Mouse (Mus musculus): ENCODE data around the gene Mrpl53. TPM values are rescaled to one million over a fixed set of nuclear protein-coding genes. Genes with fewer than 3 reads are reported as not detected.

Mrpl53 gene
- polyA plus RNA-seq, 1 experiment from 2014 or later = 101 TPM

- no peak for DNase-seq (ENCODE audit: low spot score)
These were observed 36.4 kb downstream of the Mrpl53 start for GRCm38 (mm10) chr6:83145209-83145608.

- no peak for DNase-seq (ENCODE audit: low spot score)
These were observed 37.0 kb downstream of the Mrpl53 start for GRCm38 (mm10) chr6:83145805-83146204.

- no peak for DNase-seq (ENCODE audit: low spot score)
These were observed 38.4 kb downstream of the Mrpl53 start for GRCm38 (mm10) chr6:83147280-83147679.

GRCm38 (mm10) chr6:83151721-83152120 lies 42.9 kb downstream of the Mrpl53 start:
- DNase-seq (ENCODE audit: low spot score) = no peak

- no peak for DNase-seq (ENCODE audit: low spot score)
These were observed 44.2 kb downstream of the Mrpl53 start for GRCm38 (mm10) chr6:83153038-83153437.

GRCm38 (mm10) chr6:83153485-83153884 lies 44.6 kb downstream of the Mrpl53 start:
- DNase-seq (ENCODE audit: low spot score) = no peak

GRCm38 (mm10) chr6:83155552-83156238 lies 46.9 kb downstream of the Mrpl53 start:
- no peak for DNase-seq (ENCODE audit: low spot score)

GRCm38 (mm10) chr6:83156259-83156684 lies 47.4 kb downstream of the Mrpl53 start, which contains the start of the genes Wdr54 and 1700003E16Rik:
Gene Wdr54, minus strand, starts transcription at chr6:83156397.
Gene 1700003E16Rik, plus strand, starts transcription at chr6:83156404.
- peak; percentile 57 for DNase-seq (ENCODE audit: low spot score)

- DNase-seq (ENCODE audit: low spot score) = peak; percentile 73
These were observed 50.6 kb downstream of the Mrpl53 start for GRCm38 (mm10) chr6:83159456-83159855.

MicroRNA genes within 50 kb of the gene (microRNA counts, 519-probe panel; counts per million panel counts)
- 473 counts per million, percentile 71 among the panel's probes with 10 or more counts for microRNA mmu-miR-3470a+mmu-miR-3470b

Small RNAs within 50 kb of the gene (microRNA-seq; reads per million reads assigned to microRNA genes)
- not detected for gene Mir3470a (ENCODE audit: borderline number of aligned reads)

Other genes starting within 250 kb of the Mrpl53 start
- 1.3 and 1.4 TPM in 2 replicates for gene Sema4f, start 169.3 kb upstream of the Mrpl53 start, polyA plus RNA-seq (2015; fragmentation: Nextera tagmentation; extraction: Ambion mirVana)
- 0.81 and 1.5 TPM in 2 replicates for gene M1ap, start 162.1 kb upstream of the Mrpl53 start, polyA plus RNA-seq (2015; fragmentation: Nextera tagmentation; extraction: Ambion mirVana)
- 26.2 and 26.5 TPM in 2 replicates for gene Dok1, start 75.6 kb upstream of the Mrpl53 start, polyA plus RNA-seq (2015; fragmentation: Nextera tagmentation; extraction: Ambion mirVana)
- gene Loxl3, start 74.9 kb upstream of the Mrpl53 start, polyA plus RNA-seq (2015; fragmentation: Nextera tagmentation; extraction: Ambion mirVana) = 1.4 and 1.5 TPM in 2 replicates
- 197 and 202 TPM in 2 replicates for gene Aup1, start 54.5 kb upstream of the Mrpl53 start, polyA plus RNA-seq (2015; fragmentation: Nextera tagmentation; extraction: Ambion mirVana)
- gene Htra2, start 53.8 kb upstream of the Mrpl53 start, polyA plus RNA-seq (2015; fragmentation: Nextera tagmentation; extraction: Ambion mirVana) = 54.4 and 55.1 TPM in 2 replicates
- gene Dqx1, start 51.2 kb upstream of the Mrpl53 start, polyA plus RNA-seq (2015; fragmentation: Nextera tagmentation; extraction: Ambion mirVana) = 0.96 and 1.4 TPM in 2 replicates
- 0.23 TPM in 1 of 2 replicates, not detected in the other for gene Tlx2, start 38.7 kb upstream of the Mrpl53 start, polyA plus RNA-seq (2015; fragmentation: Nextera tagmentation; extraction: Ambion mirVana)
- gene Pcgf1, start 31.2 kb upstream of the Mrpl53 start, polyA plus RNA-seq (2015; fragmentation: Nextera tagmentation; extraction: Ambion mirVana) = 27.8 and 30.3 TPM in 2 replicates
- 0.51 and 0.95 TPM in 2 replicates for gene Lbx2, start 22.7 kb upstream of the Mrpl53 start, polyA plus RNA-seq (2015; fragmentation: Nextera tagmentation; extraction: Ambion mirVana)
- 2.4 and 2.8 TPM in 2 replicates for gene Ccdc142, start 7.4 kb upstream of the Mrpl53 start, polyA plus RNA-seq (2015; fragmentation: Nextera tagmentation; extraction: Ambion mirVana)
- 2.4 and 2.7 TPM in 2 replicates for gene Gm42688, start 7.4 kb upstream of the Mrpl53 start, polyA plus RNA-seq (2015; fragmentation: Nextera tagmentation; extraction: Ambion mirVana)
- gene Mogs, start 6.5 kb downstream of the Mrpl53 start, polyA plus RNA-seq (2015; fragmentation: Nextera tagmentation; extraction: Ambion mirVana) = 39.9 and 42.0 TPM in 2 replicates
- gene Wbp1, start 12.5 kb downstream of the Mrpl53 start, polyA plus RNA-seq (2015; fragmentation: Nextera tagmentation; extraction: Ambion mirVana) = 69.7 and 71.1 TPM in 2 replicates
- gene Ino80b, start 16.4 kb downstream of the Mrpl53 start, polyA plus RNA-seq (2015; fragmentation: Nextera tagmentation; extraction: Ambion mirVana) = 17.7 and 17.9 TPM in 2 replicates
- gene Rtkn, start 26.4 kb downstream of the Mrpl53 start, polyA plus RNA-seq (2015; fragmentation: Nextera tagmentation; extraction: Ambion mirVana) = 29.1 and 30.9 TPM in 2 replicates
- 0.67 and 0.95 TPM in 2 replicates for gene Wdr54, start 47.4 kb downstream of the Mrpl53 start, polyA plus RNA-seq (2015; fragmentation: Nextera tagmentation; extraction: Ambion mirVana)
- 0.21 and 0.44 TPM in 2 replicates for gene 1700003E16Rik, start 47.4 kb downstream of the Mrpl53 start, polyA plus RNA-seq (2015; fragmentation: Nextera tagmentation; extraction: Ambion mirVana)
- gene Dctn1, start 56.9 kb downstream of the Mrpl53 start, polyA plus RNA-seq (2015; fragmentation: Nextera tagmentation; extraction: Ambion mirVana) = 62.8 and 64.5 TPM in 2 replicates
- 0.07 and 0.17 TPM in 2 replicates for gene Slc4a5, start 110.8 kb downstream of the Mrpl53 start, polyA plus RNA-seq (2015; fragmentation: Nextera tagmentation; extraction: Ambion mirVana)
- 40.7 and 48.6 TPM in 2 replicates for gene Mthfd2, start 216.9 kb downstream of the Mrpl53 start, polyA plus RNA-seq (2015; fragmentation: Nextera tagmentation; extraction: Ambion mirVana)
- gene Mob1a, start 217.0 kb downstream of the Mrpl53 start, polyA plus RNA-seq (2015; fragmentation: Nextera tagmentation; extraction: Ambion mirVana) = 71.5 and 73.4 TPM in 2 replicates
- gene Bola3, start 240.1 kb downstream of the Mrpl53 start, polyA plus RNA-seq (2015; fragmentation: Nextera tagmentation; extraction: Ambion mirVana) = 216 and 226 TPM in 2 replicates